Mouse (Mus musculus) lung, postnatal 36 days (tissue): ENCODE results near the gene Agr3.
A peak's percentile ranks its signal among the peaks of the same experiment; 100 is the strongest.

Experiments
- DNase-seq: peaks from one replicate; pipeline ENCODE4 v3.0.0; 2022; ENCODE audit warnings: mixed read lengths

Agr3 gene

DNA sequence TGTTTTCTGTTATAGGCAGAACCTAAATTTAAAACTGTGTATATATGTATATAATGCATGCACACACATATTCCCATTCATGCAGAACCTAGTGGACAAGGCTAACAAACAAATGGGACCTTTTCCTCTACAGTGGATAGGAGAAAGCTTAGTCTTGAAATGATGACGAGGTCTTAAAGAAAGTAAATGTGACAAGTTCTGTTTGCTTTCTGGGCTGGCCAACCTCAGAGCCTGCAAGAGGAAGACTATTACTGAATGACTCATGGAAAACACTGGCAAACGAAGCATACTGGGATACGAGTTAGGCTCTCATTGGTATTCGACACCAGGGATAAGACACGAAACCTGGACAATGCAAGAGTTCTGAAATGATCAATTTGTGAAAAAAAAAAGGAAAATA lies 59.3 kb downstream of the Agr3 start:
- DNase-seq, result no peak

DNA sequence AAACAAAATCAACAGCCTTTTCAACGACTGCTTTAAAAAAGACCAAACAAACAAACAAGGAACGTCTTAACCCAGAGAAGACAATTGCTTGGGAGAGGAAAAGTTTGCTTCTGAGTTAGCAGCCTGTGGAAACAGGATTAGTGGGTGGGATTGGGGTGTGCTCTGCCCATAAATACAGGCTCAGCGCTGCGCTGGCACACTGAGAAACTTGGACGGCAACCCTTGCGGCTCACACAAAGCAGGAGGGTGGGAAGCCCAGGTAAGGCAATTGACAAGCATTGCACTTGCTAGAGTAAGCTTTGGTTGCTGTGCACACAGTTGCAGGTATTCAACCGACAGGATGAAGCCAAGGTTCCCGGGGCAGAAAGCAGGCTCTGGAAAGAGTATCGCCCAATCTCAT lies 67.3 kb downstream of the Agr3 start, which contains the start of gene Agr2:
Agr2 (plus strand) TSS at position 197 of the 400 bp plus-strand sequence.
- no peak for DNase-seq

DNA sequence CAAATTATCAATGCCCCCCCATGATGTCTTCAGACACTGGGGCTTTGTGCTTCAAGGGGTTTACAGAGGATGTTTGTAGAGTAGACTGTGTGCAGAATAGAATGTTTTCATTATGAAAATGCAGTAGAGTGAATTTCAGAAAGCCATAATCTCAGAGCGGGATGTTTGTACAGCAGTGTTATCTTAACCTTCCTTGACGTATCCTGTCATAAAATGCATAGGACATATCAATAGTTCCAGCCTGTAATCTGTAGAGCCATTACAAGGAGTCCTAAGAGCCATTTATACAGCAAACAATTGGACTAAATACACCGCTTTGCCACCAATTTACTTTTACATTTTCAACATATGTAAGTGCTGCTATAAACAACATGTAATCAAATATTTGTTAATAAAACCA lies 68.2 kb downstream of the Agr3 start:
- DNase-seq, result no peak

DNA sequence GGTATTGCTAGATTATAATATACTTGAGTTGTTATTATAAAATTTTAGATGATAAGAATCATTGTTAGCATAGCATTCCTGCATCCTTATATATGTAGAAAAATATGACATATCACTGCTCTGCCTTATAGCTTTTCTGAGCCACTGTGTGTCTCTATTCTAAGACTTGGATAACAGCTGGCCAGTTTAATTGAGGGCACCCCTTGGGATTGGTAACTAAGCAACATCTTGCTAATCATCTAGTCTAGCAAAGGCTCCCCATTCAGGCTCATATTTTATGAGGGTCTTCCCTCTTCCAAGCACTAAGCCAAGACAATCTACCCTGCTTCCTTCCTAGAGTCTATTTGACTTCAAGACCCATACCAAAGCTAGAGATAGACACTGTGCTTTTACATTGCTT lies 68.7 kb downstream of the Agr3 start:
- no peak for DNase-seq

DNA sequence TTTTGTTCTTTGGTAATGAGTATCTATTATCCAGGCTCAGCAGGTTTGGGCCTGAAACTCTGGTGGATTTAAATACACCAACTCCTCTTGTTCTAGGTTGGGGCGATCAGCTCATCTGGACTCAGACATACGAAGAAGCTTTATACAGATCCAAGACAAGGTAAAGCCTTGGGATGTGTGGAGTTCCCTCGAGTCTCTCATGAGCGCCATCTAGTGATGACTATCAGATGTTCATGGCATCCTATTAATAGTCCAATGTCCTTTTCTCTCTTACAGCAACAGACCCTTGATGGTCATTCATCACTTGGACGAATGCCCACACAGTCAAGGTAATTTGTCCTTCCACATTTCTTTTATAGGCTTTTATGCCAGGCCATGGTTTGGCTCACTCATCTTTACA lies 70.4 kb downstream of the Agr3 start:
- peak; percentile 85 for DNase-seq
